In genomic region chr8:125919560-125919959, GRCm38 (mm10) we compare ENCODE assay signal across 25 mouse cellular contexts. TPM values are rescaled to one million over a fixed set of nuclear protein-coding genes. Genes with fewer than 3 reads are reported as not detected.
A peak's percentile ranks its signal among the peaks of the same experiment; 100 is the strongest.
DNase-seq lines count a peak whose midpoint lies in the region; ATAC-seq and TF ChIP-seq lines count a peak whose summit lies in the region.
"Had no signal": no experiment of that assay in that cellular context is flagged by ENCODE, and none has a peak within 500 bp of the region (broad histone marks: within the 10 kb centered on the region; RNA-seq: fewer than 3 reads in every experiment).

No protein-coding gene starts in this region.

- no peaks in the 10 kb centered on the region for H3K36me3 ChIP-seq in kidney, postnatal 0 days (ENCODE audit: insufficient read depth, low read length)
- no peaks in the 10 kb centered on the region for H3K36me3 ChIP-seq in intestine, postnatal 0 days (ENCODE audit: control insufficient read depth, insufficient read depth)
- H3K36me3 ChIP-seq in stomach, embryonic 14.5 days (ENCODE audit: control insufficient read depth, insufficient read depth, low read length) = no peaks in the 10 kb centered on the region
- H3K36me3 ChIP-seq: forebrain, embryonic 12.5 days; hindbrain, embryonic 12.5 days had no signal

- peak; percentile 42 for DNase-seq in embryo, embryonic 10 days (ENCODE audit: low spot score)
- DNase-seq in embryo, embryonic 11 days = no peak
- DNase-seq in kidney, postnatal 0 days (ENCODE audit: low spot score) = peak; percentile 36
- DNase-seq in kidney, adult 8-10 months = no peak
- no peak for DNase-seq in left cerebral cortex, adult 2 months (ENCODE audit: extremely low spot score in 1 of 2, low spot score in 2 of 2)
- no peak for DNase-seq in heart, adult 11 months
- DNase-seq: adrenal gland, postnatal 25 days; cerebellum, adult 11-12 months; cerebellum, postnatal 14 days; gastrocnemius, adult 2 months; heart, postnatal 10 days; left cerebral cortex, postnatal 4 days; lung, adult 18-20 months; midbrain, embryonic 14.5 days; thymus, adult 18-20 months; thymus, postnatal 4 days had no signal

- H3K9me3 ChIP-seq in kidney, postnatal 0 days (replicated peaks; ENCODE audit: low read length) = no peaks in the 10 kb centered on the region
- no peaks in the 10 kb centered on the region for H3K9me3 ChIP-seq in intestine, postnatal 0 days (ENCODE audit: control insufficient read depth)
- no peaks in the 10 kb centered on the region for H3K9me3 ChIP-seq in stomach, embryonic 14.5 days (ENCODE audit: control insufficient read depth, low read depth, low read length)
- H3K9me3 ChIP-seq: forebrain, embryonic 12.5 days; hindbrain, embryonic 12.5 days had no signal

- H3K4me3 ChIP-seq in kidney, postnatal 0 days (replicated peaks; ENCODE audit: low read depth, low read length) = no peak overlapping the region
- no peak overlapping the region for H3K4me3 ChIP-seq in intestine, postnatal 0 days (ENCODE audit: low read depth, low read length)
- H3K4me3 ChIP-seq in stomach, embryonic 14.5 days (ENCODE audit: low read depth, low read length) = no peak overlapping the region
- no peak overlapping the region for H3K4me3 ChIP-seq in left cerebral cortex, adult 2 months
- H3K4me3 ChIP-seq: forebrain, embryonic 12.5 days; gastrocnemius, adult 2 months; hindbrain, embryonic 12.5 days had no signal

- 40% methylated on average over 8 of the region's 8 CpGs for WGBS in kidney, postnatal 0 days
- 34% methylated on average over 8 of the region's 8 CpGs for WGBS in intestine, postnatal 0 days
- WGBS in stomach, embryonic 14.5 days = 56% methylated on average over 8 of the region's 8 CpGs

- H3K4me2 ChIP-seq in kidney, postnatal 0 days (ENCODE audit: low read length) = no peak overlapping the region
- peak overlapping the region; percentile 49 for H3K4me2 ChIP-seq in intestine, postnatal 0 days (replicated peaks; ENCODE audit: low read depth)
- no peak overlapping the region for H3K4me2 ChIP-seq in stomach, embryonic 14.5 days (replicated peaks; ENCODE audit: low read depth, low read length)
- H3K4me2 ChIP-seq: forebrain, embryonic 12.5 days; heart, embryonic 11.5 days; hindbrain, embryonic 12.5 days had no signal

- H3K27me3 ChIP-seq in kidney, postnatal 0 days (ENCODE audit: insufficient read depth, low read length) = no peaks in the 10 kb centered on the region
- H3K27me3 ChIP-seq in intestine, postnatal 0 days (replicated peaks; ENCODE audit: control insufficient read depth, insufficient read depth, low read length) = no peaks in the 10 kb centered on the region
- H3K27me3 ChIP-seq in stomach, embryonic 14.5 days (ENCODE audit: control insufficient read depth, insufficient read depth, low read length) = no peaks in the 10 kb centered on the region

- H3K27ac ChIP-seq in kidney, postnatal 0 days = peak overlapping the region; percentile 84
- peak overlapping the region; percentile 77 for H3K27ac ChIP-seq in intestine, postnatal 0 days (ENCODE audit: low read depth, low read length)
- H3K27ac ChIP-seq in stomach, embryonic 14.5 days (ENCODE audit: low read length) = peak overlapping the region; percentile 44; the same call in 1 of the 2 replicates
- no peak overlapping the region for H3K27ac ChIP-seq in left cerebral cortex, adult 2 months
- H3K27ac ChIP-seq: forebrain, embryonic 12.5 days; gastrocnemius, adult 2 months; hindbrain, embryonic 12.5 days had no signal

- TF ChIP-seq CTCF in kidney, postnatal 0 days (IDR thresholded peaks at IDR 0.05; ENCODE audit: low read depth) = no peak
- no peak for TF ChIP-seq CTCF in intestine, postnatal 0 days (IDR thresholded peaks at IDR 0.05; ENCODE audit: low read depth)
- no peak for TF ChIP-seq CTCF in left cerebral cortex, adult 2 months (IDR thresholded peaks at IDR 0.05)

- 0 out of 2 replicates have a peak, but pooled peaks cover 13% of the 10 kb centered on the region for H3K4me1 ChIP-seq in kidney, postnatal 0 days (replicated peaks; ENCODE audit: insufficient read depth, low read length)
- no peaks in the 10 kb centered on the region for H3K4me1 ChIP-seq in intestine, postnatal 0 days (replicated peaks; ENCODE audit: control insufficient read depth, insufficient read depth, low read length)
- no peaks in the 10 kb centered on the region for H3K4me1 ChIP-seq in stomach, embryonic 14.5 days (ENCODE audit: control insufficient read depth, insufficient read depth, low read length)
- H3K4me1 ChIP-seq: hindbrain, embryonic 12.5 days had no signal

- peak; percentile 60; the same call in 1 of the 2 replicates for ATAC-seq in kidney, postnatal 0 days (replicated peaks; ENCODE audit: low FRiP score, low read depth)
- ATAC-seq in intestine, postnatal 0 days = no peak
- ATAC-seq in stomach, embryonic 14.5 days (ENCODE audit: insufficient number of reproducible peaks, insufficient read depth, low FRiP score, low read depth) = no peak
- ATAC-seq: activated CD4-positive, CD25-positive, alpha-beta regulatory T cell, adult 4 months; inflammation-experienced regulatory T-cells, adult 6 months had no signal

- no peak overlapping the region for H3K9ac ChIP-seq in kidney, postnatal 0 days (ENCODE audit: low read depth, low read length)
- 0 out of 2 replicates have a peak overlapping the region, but pooled peaks have one; percentile 22 for H3K9ac ChIP-seq in intestine, postnatal 0 days (ENCODE audit: low read depth, low read length)
- no peak overlapping the region for H3K9ac ChIP-seq in stomach, embryonic 14.5 days (replicated peaks; ENCODE audit: low read depth, low read length)
- H3K9ac ChIP-seq: forebrain, embryonic 12.5 days; hindbrain, embryonic 12.5 days had no signal

- intact Hi-C loops in left cerebral cortex, adult 2 months (cut with DNase I) = no loop called here

RNA-seq across cellular contexts. Expression of gene Map3k21, which starts 9.3 kb away (rescaled TPM):
- 3.9 and 4.4 TPM in 2 replicates for polyA plus RNA-seq in kidney, postnatal 0 days (2015; fragmentation: Nextera tagmentation; extraction: Ambion mirVana)
- polyA plus RNA-seq in intestine, postnatal 0 days (2015; fragmentation: Nextera tagmentation; extraction: Ambion mirVana) = 4.5 and 5.1 TPM in 2 replicates
- polyA plus RNA-seq in stomach, embryonic 14.5 days (2014; fragmentation: Nextera tagmentation; extraction: Ambion mirVana) = 1.0 and 1.7 TPM in 2 replicates
- 1 to 10 TPM; 1.8 to 3.0 TPM for total RNA-seq in left cerebral cortex, adult 2 months (2021)
- total RNA-seq: megakaryocyte progenitor cell, adult 5-6 weeks had no signal
- polyA plus RNA-seq: activated CD4-positive, CD25-positive, alpha-beta regulatory T cell, adult 4 months; inflammation-experienced regulatory T-cells, adult 6 months had no signal

RNA-seq across cellular contexts. Expression of gene Pcnx2, which starts 21.4 kb away (rescaled TPM):
- polyA plus RNA-seq in kidney, postnatal 0 days (2015; fragmentation: Nextera tagmentation; extraction: Ambion mirVana) = 0.13 and 0.18 TPM in 2 replicates
- 0.04 and 0.29 TPM in 2 replicates for polyA plus RNA-seq in intestine, postnatal 0 days (2015; fragmentation: Nextera tagmentation; extraction: Ambion mirVana)
- 0.29 and 0.55 TPM in 2 replicates for polyA plus RNA-seq in stomach, embryonic 14.5 days (2014; fragmentation: Nextera tagmentation; extraction: Ambion mirVana)
- total RNA-seq in left cerebral cortex, adult 2 months (2021) = 10 to 100 TPM; 90.3 to 91.0 TPM
- total RNA-seq: liver, adult 2 months; megakaryocyte progenitor cell, adult 5-6 weeks had no signal

Comparison
In these comparisons a context has a peak if more than half of its experiments do, and no peak if none do; other contexts are left out.
1. DNase-seq: peak in embryo, embryonic 10 days (single experiment) and kidney, postnatal 0 days (single experiment); none in embryo, embryonic 11 days (single experiment), kidney, adult 8-10 months (0 of 2), left cerebral cortex, adult 2 months (0 of 2) and heart, adult 11 months (single experiment).